Mouse (Mus musculus) heart, embryonic 10.5 days (tissue): ENCODE measurements around the gene Med13l. TPM values are rescaled to one million over a fixed set of nuclear protein-coding genes. Genes with fewer than 3 reads are reported as not detected.
A peak's percentile ranks its signal among the peaks of the same experiment; 100 is the strongest.

Experiments used
- DNase-seq: peaks from one replicate; pipeline ENCODE4 v3.0.0-alpha.2; 2017; ENCODE audit warnings: low spot score
- H3K27ac ChIP-seq: fragments of 300-500 bp; sonication (generic); 2 replicates; pipeline ENCODE4 v1.5.1; 2016; ENCODE audit warnings: mild to moderate bottlenecking
- H3K27me3 ChIP-seq: fragments of 300-500 bp; sonication (generic); 2 replicates; pipeline ENCODE4 v1.6.1; 2016; ENCODE audit warnings: mild to moderate bottlenecking; ENCODE audit not compliant: poor library complexity, insufficient read depth, severe bottlenecking
- H3K36me3 ChIP-seq: fragments of 300-500 bp; sonication (generic); 2 replicates; pipeline ENCODE4 v1.6.1; 2016; ENCODE audit warnings: mild to moderate bottlenecking, moderate library complexity
- H3K4me1 ChIP-seq: fragments of 300-500 bp; sonication (generic); 2 replicates; pipeline ENCODE4 v1.6.1; 2016; ENCODE audit warnings: mild to moderate bottlenecking
- H3K4me3 ChIP-seq: fragments of 300-500 bp; sonication (generic); 2 replicates; pipeline ENCODE4 v1.5.1; 2016; ENCODE audit warnings: mild to moderate bottlenecking, moderate library complexity
- H3K9me3 ChIP-seq: fragments of 300-500 bp; sonication (generic); 2 replicates; pipeline ENCODE4 v1.6.1; 2016; ENCODE audit warnings: mild to moderate bottlenecking, moderate library complexity
- WGBS: fragments of 180-500 bp; shearing (Covaris S2); methylation state at CpG from one replicate; pipeline ENCODE4 v1.1.7; 2016; 5-methylcytosine and 5-hydroxymethylcytosine counted together
- polyA plus RNA-seq: library from polyadenylated mRNA; unstranded; fragments of >200 nt; fragmentation: Nextera tagmentation; extraction: Ambion mirVana; gene quantifications from 2 replicates; pipeline ENCODE4 v1.2.1, GENCODE M21; 2016

The Med13l gene
- polyA plus RNA-seq, 1 experiment from 2014 or later: 10.0 TPM

- DNase-seq: no peak
- Histone ChIP-seq H3K9me3 (no peaks in the 10 kb centered on the region), H3K4me3 (no peak overlapping the region), H3K27ac (0 out of 2 replicates have a peak overlapping the region, but pooled peaks have one; percentile 45), H3K36me3 (no peaks in the 10 kb centered on the region), H3K27me3 (no peaks in the 10 kb centered on the region), H3K4me1 (peaks cover 63% of the 10 kb centered on the region)
- WGBS: 30% methylated on average over 6 of the region's 6 CpGs
These were observed 26.1 kb downstream of the Med13l start for GRCm38 (mm10) chr5:118586560-118586959.

GRCm38 (mm10) chr5:118588381-118588925, 28.0 kb downstream of the Med13l start:
- peaks cover 67% of the 10 kb centered on the region for H3K4me1 ChIP-seq
- no peaks in the 10 kb centered on the region for H3K36me3 ChIP-seq
- DNase-seq: no peak
- H3K4me3 ChIP-seq: no peak overlapping the region
- WGBS: 77% methylated on average over 6 of the region's 6 CpGs
- H3K27ac ChIP-seq: no peak overlapping the region
- no peaks in the 10 kb centered on the region for H3K9me3 ChIP-seq
- no peaks in the 10 kb centered on the region for H3K27me3 ChIP-seq

GRCm38 (mm10) chr5:118589186-118589892, 28.9 kb downstream of the Med13l start:
- peaks cover 67% of the 10 kb centered on the region for H3K4me1 ChIP-seq
- no peak overlapping the region for H3K27ac ChIP-seq
- no peak for DNase-seq
- H3K9me3 ChIP-seq: no peaks in the 10 kb centered on the region
- no peak overlapping the region for H3K4me3 ChIP-seq
- H3K36me3 ChIP-seq: no peaks in the 10 kb centered on the region
- no peaks in the 10 kb centered on the region for H3K27me3 ChIP-seq
- 79% methylated on average over 11 of the region's 11 CpGs for WGBS

GRCm38 (mm10) chr5:118590868-118591267, 30.4 kb downstream of the Med13l start:
- Histone ChIP-seq H3K36me3 (0 out of 2 replicates have a peak, but pooled peaks cover under 1% of the 10 kb centered on the region), H3K4me3 (no peak overlapping the region), H3K27ac (no peak overlapping the region), H3K4me1 (peaks cover 63% of the 10 kb centered on the region), H3K27me3 (no peaks in the 10 kb centered on the region), H3K9me3 (no peaks in the 10 kb centered on the region)
- no peak for DNase-seq
- 27% methylated on average over 6 of the region's 6 CpGs for WGBS

GRCm38 (mm10) chr5:118591826-118592499, 31.5 kb downstream of the Med13l start:
- no peaks in the 10 kb centered on the region for H3K9me3 ChIP-seq
- H3K27me3 ChIP-seq: no peaks in the 10 kb centered on the region
- H3K4me1 ChIP-seq: peaks cover 63% of the 10 kb centered on the region
- H3K27ac ChIP-seq: no peak overlapping the region
- H3K36me3 ChIP-seq: 0 out of 2 replicates have a peak, but pooled peaks cover 4% of the 10 kb centered on the region
- DNase-seq: no peak
- H3K4me3 ChIP-seq: 0 out of 2 replicates have a peak overlapping the region, but pooled peaks have one; percentile 1
- 43% methylated on average over 11 of the region's 11 CpGs for WGBS

- H3K9me3 ChIP-seq: no peaks in the 10 kb centered on the region
- H3K4me1 ChIP-seq: peaks cover 50% of the 10 kb centered on the region
These were observed 34.2 kb downstream of the Med13l start for GRCm38 (mm10) chr5:118594470-118595236.

GRCm38 (mm10) chr5:118595901-118596300, 35.4 kb downstream of the Med13l start:
- no peaks in the 10 kb centered on the region for H3K27me3 ChIP-seq
- WGBS: 85% methylated on average over 5 of the region's 5 CpGs
- no peak overlapping the region for H3K27ac ChIP-seq
- 0 out of 2 replicates have a peak, but pooled peaks cover 4% of the 10 kb centered on the region for H3K36me3 ChIP-seq
- H3K9me3 ChIP-seq: no peaks in the 10 kb centered on the region
- DNase-seq: no peak
- H3K4me3 ChIP-seq: no peak overlapping the region
- H3K4me1 ChIP-seq: peaks cover 52% of the 10 kb centered on the region

More at GRCm38 (mm10) chr5:118594470-118595236, 34.2 kb downstream of the Med13l start:
- DNase-seq: no peak
- Histone ChIP-seq H3K4me3 (no peak overlapping the region), H3K27ac (no peak overlapping the region), H3K27me3 (no peaks in the 10 kb centered on the region), H3K36me3 (0 out of 2 replicates have a peak, but pooled peaks cover 4% of the 10 kb centered on the region)
- WGBS: 66% methylated on average over 14 of the region's 14 CpGs

- 79% methylated on average over 15 of the region's 15 CpGs for WGBS
- no peak for DNase-seq
- H3K4me1 ChIP-seq: peaks cover 49% of the 10 kb centered on the region
These were observed 36.1 kb downstream of the Med13l start for GRCm38 (mm10) chr5:118596452-118597092.

GRCm38 (mm10) chr5:118598601-118599000, 38.1 kb downstream of the Med13l start:
- H3K4me3 ChIP-seq: no peak overlapping the region
- no peak overlapping the region for H3K27ac ChIP-seq
- 75% methylated on average over 6 of the region's 6 CpGs for WGBS

More at GRCm38 (mm10) chr5:118596452-118597092, 36.1 kb downstream of the Med13l start:
- Histone ChIP-seq H3K36me3 (0 out of 2 replicates have a peak, but pooled peaks cover 4% of the 10 kb centered on the region), H3K9me3 (no peaks in the 10 kb centered on the region), H3K4me3 (no peak overlapping the region), H3K27ac (no peak overlapping the region), H3K27me3 (no peaks in the 10 kb centered on the region)

GRCm38 (mm10) chr5:118601452-118601851, 41.0 kb downstream of the Med13l start:
- H3K9me3 ChIP-seq: no peaks in the 10 kb centered on the region
- H3K4me1 ChIP-seq: peaks cover 62% of the 10 kb centered on the region
- H3K27me3 ChIP-seq: no peaks in the 10 kb centered on the region
- H3K27ac ChIP-seq: no peak overlapping the region
- no peak overlapping the region for H3K4me3 ChIP-seq
- no peak for DNase-seq
- 0 out of 2 replicates have a peak, but pooled peaks cover 2% of the 10 kb centered on the region for H3K36me3 ChIP-seq
- WGBS: 86% methylated on average over 4 of the region's 4 CpGs

More at GRCm38 (mm10) chr5:118598601-118599000, 38.1 kb downstream of the Med13l start:
- no peak for DNase-seq
- Histone ChIP-seq H3K27me3 (no peaks in the 10 kb centered on the region), H3K36me3 (0 out of 2 replicates have a peak, but pooled peaks cover 4% of the 10 kb centered on the region), H3K4me1 (peaks cover 55% of the 10 kb centered on the region), H3K9me3 (no peaks in the 10 kb centered on the region)

- Histone ChIP-seq H3K27ac (no peak overlapping the region), H3K4me3 (no peak overlapping the region), H3K36me3 (no peaks in the 10 kb centered on the region), H3K27me3 (no peaks in the 10 kb centered on the region), H3K4me1 (peaks cover 65% of the 10 kb centered on the region), H3K9me3 (no peaks in the 10 kb centered on the region)
- WGBS: 58% methylated on average over 7 of the region's 7 CpGs
- DNase-seq: no peak
These were observed 42.2 kb downstream of the Med13l start for GRCm38 (mm10) chr5:118602706-118603105.
